In the genomic region with DNA sequence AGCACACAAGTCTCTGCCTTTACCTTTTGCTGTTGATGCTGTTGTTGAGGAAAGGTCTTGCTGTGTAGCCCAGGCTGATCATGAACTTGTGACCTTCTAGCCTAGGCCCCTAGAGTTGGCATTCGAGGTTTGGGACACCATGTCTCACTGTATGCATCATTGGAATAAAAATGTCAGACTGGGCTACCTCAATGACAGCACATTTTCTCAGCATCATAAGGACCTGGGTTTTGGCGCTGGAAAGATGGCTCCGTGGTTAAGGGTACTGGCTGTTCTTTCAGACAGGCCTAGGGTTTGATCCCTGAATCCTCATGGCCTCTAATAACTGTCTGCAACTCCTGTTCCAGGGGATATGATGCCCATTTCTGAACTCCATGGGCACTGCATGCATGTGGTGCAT, we compare ENCODE assay signal across 28 mouse cellular contexts. TPM values are rescaled to one million over a fixed set of nuclear protein-coding genes. Genes with fewer than 3 reads are reported as not detected.
DNase-seq lines count a peak whose midpoint lies in the region; ATAC-seq and TF ChIP-seq lines count a peak whose summit lies in the region.
"Had no signal": no experiment of that assay in that cellular context is flagged by ENCODE, and none has a peak within 500 bp of the region (broad histone marks: within the 10 kb centered on the region; RNA-seq: fewer than 3 reads in every experiment).

No protein-coding gene starts in this region.

- H3K27ac ChIP-seq in liver, embryonic 11.5 days (ENCODE audit: low read depth, low read length), result peak overlapping the region; percentile 98; the same call in 1 of the 2 replicates
- no peak overlapping the region for H3K27ac ChIP-seq in liver, postnatal 0 days (ENCODE audit: low read depth)
- peak overlapping the region; percentile 40 for H3K27ac ChIP-seq in MEL (ENCODE audit: control insufficient read depth, low read depth, low read length)
- peak overlapping the region; percentile 2 for H3K27ac ChIP-seq in liver, embryonic 14.5 days
- no peak overlapping the region for H3K27ac ChIP-seq in hindbrain, embryonic 14.5 days
- H3K27ac ChIP-seq: embryonic facial prominence, embryonic 12.5 days; embryonic facial prominence, embryonic 15.5 days; gastrocnemius, adult 2 months; heart, embryonic 15.5 days; hindbrain, embryonic 12.5 days had no signal

- no peaks in the 10 kb centered on the region for H3K27me3 ChIP-seq in liver, embryonic 11.5 days (replicated peaks; ENCODE audit: control insufficient read depth, insufficient read depth, low read length)
- no peaks in the 10 kb centered on the region for H3K27me3 ChIP-seq in liver, postnatal 0 days (ENCODE audit: insufficient read depth, low read length)
- H3K27me3 ChIP-seq in MEL (ENCODE audit: control insufficient read depth in 1 of 2, insufficient read depth in 2 of 2, low read length in 2 of 2), result no peaks in the 10 kb centered on the region
- H3K27me3 ChIP-seq in liver, embryonic 14.5 days (ENCODE audit: control insufficient read depth, insufficient read depth, low read length), result no peaks in the 10 kb centered on the region
- no peaks in the 10 kb centered on the region for H3K27me3 ChIP-seq in hindbrain, embryonic 14.5 days (ENCODE audit: control insufficient read depth, insufficient read depth, low read length)
- H3K27me3 ChIP-seq: CH12.LX; embryonic facial prominence, embryonic 12.5 days; embryonic facial prominence, embryonic 15.5 days; heart, embryonic 12.5 days; heart, embryonic 15.5 days; hindbrain, embryonic 12.5 days had no signal

- no peak for DNase-seq in liver, embryonic 11.5 days (ENCODE audit: low spot score)
- DNase-seq in liver, postnatal 0 days, result no peak
- DNase-seq in MEL (ENCODE audit: low read depth, low spot score), result no peak
- no peak for DNase-seq in liver, embryonic 14.5 days (ENCODE audit: low read depth in 3 of 3, low spot score in 3 of 3)
- no peak for DNase-seq in kidney, adult 9 months
- no peak for DNase-seq in hindbrain, embryonic 14.5 days (ENCODE audit: low spot score)
- DNase-seq: adrenal gland, adult 2 months; adrenal gland, postnatal 14 days; B cell, adult 2 months; cerebellum, adult 11 months; cerebellum, adult 2 months; cerebellum, adult 9-11 months; cerebellum, postnatal 25 days; forebrain, postnatal 0 days; gastrocnemius, adult 2 months; gastrocnemius, postnatal 14 days; heart, adult 18-20 months; heart, postnatal 14 days; heart, postnatal 4 days had no signal

- 0 out of 4 replicates have a peak, but pooled peaks of 1 of the 2 experiments have one; percentile 31 for TF ChIP-seq POLR2A in MEL (IDR thresholded peaks at IDR 0.05; ENCODE audit: control insufficient read depth in 1 of 2, insufficient read depth in 1 of 2, low read depth in 1 of 2, low read length in 2 of 2, poor library complexity in 1 of 2)

- no peak for ATAC-seq in liver, embryonic 11.5 days (replicated peaks; ENCODE audit: low FRiP score)
- no peak for ATAC-seq in liver, postnatal 0 days
- ATAC-seq in liver, embryonic 14.5 days (ENCODE audit: insufficient read depth), result no peak
- no peak for ATAC-seq in hindbrain, embryonic 14.5 days (ENCODE audit: low FRiP score)
- ATAC-seq: forebrain, embryonic 14.5 days; forebrain, postnatal 0 days; hindbrain, embryonic 16.5 days had no signal

- peaks cover 4% of the 10 kb centered on the region for H3K79me2 ChIP-seq in MEL (ENCODE audit: control insufficient read depth, insufficient read depth, low read length, poor library complexity)

- no peaks in the 10 kb centered on the region for H3K9me3 ChIP-seq in liver, embryonic 11.5 days (ENCODE audit: control insufficient read depth, low read length)
- H3K9me3 ChIP-seq in liver, postnatal 0 days (ENCODE audit: low read length), result no peaks in the 10 kb centered on the region
- no peaks in the 10 kb centered on the region for H3K9me3 ChIP-seq in MEL (replicated peaks; ENCODE audit: insufficient read depth, low read length)
- H3K9me3 ChIP-seq in liver, embryonic 14.5 days (ENCODE audit: control insufficient read depth, low read length), result no peaks in the 10 kb centered on the region
- no peaks in the 10 kb centered on the region for H3K9me3 ChIP-seq in hindbrain, embryonic 14.5 days (ENCODE audit: control insufficient read depth, low read length)
- H3K9me3 ChIP-seq: embryonic facial prominence, embryonic 12.5 days; embryonic facial prominence, embryonic 15.5 days; G1E; heart, embryonic 12.5 days; heart, embryonic 15.5 days; hindbrain, embryonic 12.5 days had no signal

- no peak for TF ChIP-seq EP300 in liver, postnatal 0 days (IDR thresholded peaks at IDR 0.05; ENCODE audit: low read depth)
- TF ChIP-seq EP300 in MEL (IDR thresholded peaks at IDR 0.05; ENCODE audit: low read depth in 1 of 2, low read length in 2 of 2), result no peak
- no peak for TF ChIP-seq EP300 in liver, embryonic 14.5 days (IDR thresholded peaks at IDR 0.05; ENCODE audit: low read depth)

- no peak for TF ChIP-seq RAD21 in MEL (IDR thresholded peaks at IDR 0.05; ENCODE audit: low read depth, low read length)

- 77% methylated on average over 3 of the region's 3 CpGs for WGBS in liver, embryonic 11.5 days
- 83% methylated on average over 3 of the region's 3 CpGs for WGBS in liver, postnatal 0 days (ENCODE audit: insufficient replicate concordance)
- 77% methylated on average over 3 of the region's 3 CpGs for WGBS in liver, embryonic 14.5 days (ENCODE audit: insufficient replicate concordance)
- 89% methylated on average over 3 of the region's 3 CpGs for WGBS in hindbrain, embryonic 14.5 days

- peaks cover 19% of the 10 kb centered on the region for H3K4me1 ChIP-seq in liver, embryonic 11.5 days (replicated peaks; ENCODE audit: control insufficient read depth, insufficient read depth, low read length)
- peaks cover 16% of the 10 kb centered on the region for H3K4me1 ChIP-seq in liver, postnatal 0 days (ENCODE audit: insufficient read depth)
- H3K4me1 ChIP-seq in MEL (ENCODE audit: control insufficient read depth in 1 of 2, insufficient read depth in 2 of 2, low read length in 2 of 2), result peaks cover 0 to 24% of the 10 kb centered on the region in 2 experiments; a peak in 2 of 4 replicates
- peaks cover 29 to 31% of the 10 kb centered on the region in 2 experiments for H3K4me1 ChIP-seq in liver, embryonic 14.5 days (replicated peaks; ENCODE audit: control insufficient read depth in 2 of 2, insufficient read depth in 2 of 2, low read length in 1 of 2)
- no peaks in the 10 kb centered on the region for H3K4me1 ChIP-seq in hindbrain, embryonic 14.5 days (replicated peaks; ENCODE audit: control insufficient read depth, insufficient read depth, low read length)
- H3K4me1 ChIP-seq: embryonic facial prominence, embryonic 12.5 days; embryonic facial prominence, embryonic 15.5 days; heart, embryonic 15.5 days; hindbrain, embryonic 12.5 days had no signal

- no peak overlapping the region for H3K4me3 ChIP-seq in liver, embryonic 11.5 days (ENCODE audit: low read depth, low read length)
- no peak overlapping the region for H3K4me3 ChIP-seq in liver, postnatal 0 days (ENCODE audit: low read depth, low read length)
- H3K4me3 ChIP-seq in MEL (ENCODE audit: control insufficient read depth in 1 of 2, insufficient read depth in 1 of 2, low read depth in 2 of 2, low read length in 2 of 2), result no peak overlapping the region; a peak in 1 of 4 replicates
- H3K4me3 ChIP-seq in liver, embryonic 14.5 days (ENCODE audit: insufficient read depth in 1 of 2, low read depth in 2 of 2, low read length in 2 of 2), result no peak overlapping the region
- H3K4me3 ChIP-seq in hindbrain, embryonic 14.5 days (replicated peaks; ENCODE audit: low read length), result no peak overlapping the region
- H3K4me3 ChIP-seq: embryonic facial prominence, embryonic 12.5 days; embryonic facial prominence, embryonic 15.5 days; gastrocnemius, adult 2 months; heart, embryonic 12.5 days; heart, embryonic 15.5 days; hindbrain, embryonic 12.5 days had no signal

- H3K9ac ChIP-seq in liver, embryonic 11.5 days (ENCODE audit: low read depth, low read length), result no peak overlapping the region
- H3K9ac ChIP-seq in liver, postnatal 0 days (replicated peaks), result no peak overlapping the region
- no peak overlapping the region for H3K9ac ChIP-seq in MEL (ENCODE audit: control insufficient read depth, low read depth, low read length, poor library complexity, severe bottlenecking)
- no peak overlapping the region; the same call in 1 of the 2 replicates for H3K9ac ChIP-seq in liver, embryonic 14.5 days (replicated peaks)
- no peak overlapping the region for H3K9ac ChIP-seq in hindbrain, embryonic 14.5 days
- H3K9ac ChIP-seq: embryonic facial prominence, embryonic 12.5 days; embryonic facial prominence, embryonic 15.5 days; forebrain, postnatal 0 days; heart, embryonic 12.5 days; heart, embryonic 15.5 days; hindbrain, embryonic 12.5 days had no signal

- TF ChIP-seq CTCF in liver, postnatal 0 days (IDR thresholded peaks at IDR 0.05; ENCODE audit: low read depth), result no peak
- TF ChIP-seq CTCF in MEL (IDR thresholded peaks at IDR 0.05 in 2 of 3, conservative IDR thresholded peaks at IDR 0.05 in 1 of 3; ENCODE audit: control insufficient read depth in 1 of 3, insufficient read depth in 1 of 3, low read depth in 2 of 3, low read length in 3 of 3, poor library complexity in 1 of 3, severe bottlenecking in 1 of 3), result no peak
- no peak for TF ChIP-seq CTCF in liver, embryonic 14.5 days (IDR thresholded peaks at IDR 0.05; ENCODE audit: low read depth)

- no peaks in the 10 kb centered on the region for H3K36me3 ChIP-seq in liver, embryonic 11.5 days (ENCODE audit: control insufficient read depth, insufficient read depth, low read length)
- H3K36me3 ChIP-seq in liver, postnatal 0 days (replicated peaks; ENCODE audit: insufficient read depth, low read length), result no peaks in the 10 kb centered on the region
- peaks cover 0 to 2% of the 10 kb centered on the region in 2 experiments; a peak in 2 of 4 replicates for H3K36me3 ChIP-seq in MEL (ENCODE audit: control insufficient read depth in 1 of 2, insufficient read depth in 2 of 2, low read length in 2 of 2)
- no peaks in the 10 kb centered on the region for H3K36me3 ChIP-seq in liver, embryonic 14.5 days (replicated peaks; ENCODE audit: control insufficient read depth, insufficient read depth, low read depth)
- no peaks in the 10 kb centered on the region for H3K36me3 ChIP-seq in hindbrain, embryonic 14.5 days (replicated peaks; ENCODE audit: control insufficient read depth, insufficient read depth)
- H3K36me3 ChIP-seq: embryonic facial prominence, embryonic 12.5 days; embryonic facial prominence, embryonic 15.5 days; heart, embryonic 12.5 days; heart, embryonic 15.5 days; hindbrain, embryonic 12.5 days had no signal

- H3K4me2 ChIP-seq in liver, embryonic 11.5 days, result peak overlapping the region; percentile 21; the same call in 1 of the 2 replicates
- H3K4me2 ChIP-seq in liver, postnatal 0 days (ENCODE audit: low read depth, low read length), result no peak overlapping the region
- 0 out of 2 replicates have a peak overlapping the region, but pooled peaks have one; percentile 20 for H3K4me2 ChIP-seq in liver, embryonic 14.5 days (ENCODE audit: low read depth)
- no peak overlapping the region for H3K4me2 ChIP-seq in hindbrain, embryonic 14.5 days (replicated peaks)
- H3K4me2 ChIP-seq: embryonic facial prominence, embryonic 12.5 days; embryonic facial prominence, embryonic 15.5 days; heart, embryonic 12.5 days; heart, embryonic 15.5 days; hindbrain, embryonic 12.5 days had no signal

RNA-seq across cellular contexts. Expression of a gene that starts 6.3 kb away (rescaled TPM):
- polyA plus RNA-seq in liver, embryonic 11.5 days (2014; fragmentation: Nextera tagmentation; extraction: Ambion mirVana), result 520 and 526 TPM in 2 replicates
- polyA plus RNA-seq in liver, postnatal 0 days (2015; fragmentation: Nextera tagmentation; extraction: Ambion mirVana), result 116 and 123 TPM in 2 replicates
- 505 and 519 TPM in 2 replicates for total RNA-seq in MEL (2012; rRNA removed)
- polyA plus RNA-seq in MEL (2012; ENCODE audit: insufficient read depth in 1 of 2, insufficient read length in 2 of 2, low read depth in 1 of 2, low replicate concordance in 2 of 2, missing spikeins in 1 of 2), result 1,000 to 10,000 TPM in 1 of 2 experiments, 100 to 1,000 TPM in 1; 369 to 1,503 TPM
- polyA plus RNA-seq in liver, embryonic 14.5 days (2012; rRNA removed), result 108 and 167 TPM in 2 replicates
- 204 and 256 TPM in 2 replicates for polyA plus RNA-seq in liver, embryonic 14.5 days (2014; fragmentation: Nextera tagmentation; extraction: Ambion mirVana)
- polyA plus RNA-seq in hindbrain, embryonic 14.5 days (2014; fragmentation: Nextera tagmentation; extraction: Ambion mirVana), result 163 and 179 TPM in 2 replicates

RNA-seq across cellular contexts. Expression of a gene that starts 14.4 kb away (rescaled TPM):
- 15.4 and 15.6 TPM in 2 replicates for polyA plus RNA-seq in liver, embryonic 11.5 days (2014; fragmentation: Nextera tagmentation; extraction: Ambion mirVana)
- polyA plus RNA-seq in liver, postnatal 0 days (2015; fragmentation: Nextera tagmentation; extraction: Ambion mirVana), result 4.4 and 4.5 TPM in 2 replicates
- 43.2 and 47.0 TPM in 2 replicates for total RNA-seq in MEL (2012; rRNA removed)
- polyA plus RNA-seq in MEL (2012; ENCODE audit: insufficient read depth in 1 of 2, insufficient read length in 2 of 2, low read depth in 1 of 2, low replicate concordance in 2 of 2, missing spikeins in 1 of 2), result 10 to 100 TPM in 1 of 2 experiments, not detected in 1; 65.9 TPM
- 14.8 and 15.4 TPM in 2 replicates for polyA plus RNA-seq in liver, embryonic 14.5 days (2012; rRNA removed)
- 5.0 and 6.7 TPM in 2 replicates for polyA plus RNA-seq in liver, embryonic 14.5 days (2014; fragmentation: Nextera tagmentation; extraction: Ambion mirVana)
- 15.5 and 17.2 TPM in 2 replicates for polyA plus RNA-seq in hindbrain, embryonic 14.5 days (2014; fragmentation: Nextera tagmentation; extraction: Ambion mirVana)

RNA-seq across cellular contexts. Expression of a gene that starts 19.5 kb away (rescaled TPM):
- polyA plus RNA-seq in liver, embryonic 11.5 days (2014; fragmentation: Nextera tagmentation; extraction: Ambion mirVana), result 95.7 and 97.5 TPM in 2 replicates
- 50.3 and 54.1 TPM in 2 replicates for polyA plus RNA-seq in liver, postnatal 0 days (2015; fragmentation: Nextera tagmentation; extraction: Ambion mirVana)
- 59.5 and 66.2 TPM in 2 replicates for total RNA-seq in MEL (2012; rRNA removed)
- 10 to 100 TPM in 1 of 2 experiments, not detected in 1; 77.3 TPM for polyA plus RNA-seq in MEL (2012; ENCODE audit: insufficient read depth in 1 of 2, insufficient read length in 2 of 2, low read depth in 1 of 2, low replicate concordance in 2 of 2, missing spikeins in 1 of 2)
- 43.9 and 50.1 TPM in 2 replicates for polyA plus RNA-seq in liver, embryonic 14.5 days (2012; rRNA removed)
- polyA plus RNA-seq in liver, embryonic 14.5 days (2014; fragmentation: Nextera tagmentation; extraction: Ambion mirVana), result 37.9 and 43.4 TPM in 2 replicates
- polyA plus RNA-seq in hindbrain, embryonic 14.5 days (2014; fragmentation: Nextera tagmentation; extraction: Ambion mirVana), result 50.0 and 53.5 TPM in 2 replicates

RNA-seq across cellular contexts. Expression of a gene that starts 30.3 kb away (rescaled TPM):
- polyA plus RNA-seq in liver, embryonic 11.5 days (2014; fragmentation: Nextera tagmentation; extraction: Ambion mirVana), result 66.9 and 68.1 TPM in 2 replicates
- polyA plus RNA-seq in liver, postnatal 0 days (2015; fragmentation: Nextera tagmentation; extraction: Ambion mirVana), result 12.3 and 13.2 TPM in 2 replicates
- total RNA-seq in MEL (2012; rRNA removed), result 61.4 and 71.8 TPM in 2 replicates
- 10 to 100 TPM in 1 of 2 experiments, not detected in 1; 45.0 TPM for polyA plus RNA-seq in MEL (2012; ENCODE audit: insufficient read depth in 1 of 2, insufficient read length in 2 of 2, low read depth in 1 of 2, low replicate concordance in 2 of 2, missing spikeins in 1 of 2)
- 9.3 and 14.8 TPM in 2 replicates for polyA plus RNA-seq in liver, embryonic 14.5 days (2012; rRNA removed)
- polyA plus RNA-seq in liver, embryonic 14.5 days (2014; fragmentation: Nextera tagmentation; extraction: Ambion mirVana), result 9.7 and 11.0 TPM in 2 replicates
- 17.0 and 18.5 TPM in 2 replicates for polyA plus RNA-seq in hindbrain, embryonic 14.5 days (2014; fragmentation: Nextera tagmentation; extraction: Ambion mirVana)

RNA-seq across cellular contexts. Expression of a gene that starts 30.7 kb away (rescaled TPM):
- polyA plus RNA-seq in liver, embryonic 11.5 days (2014; fragmentation: Nextera tagmentation; extraction: Ambion mirVana), result 17.5 and 18.8 TPM in 2 replicates
- polyA plus RNA-seq in liver, postnatal 0 days (2015; fragmentation: Nextera tagmentation; extraction: Ambion mirVana), result 4.3 TPM in 2 replicates
- total RNA-seq in MEL (2012; rRNA removed), result 8.9 and 10.9 TPM in 2 replicates
- polyA plus RNA-seq in MEL (2012; ENCODE audit: insufficient read depth in 1 of 2, insufficient read length in 2 of 2, low read depth in 1 of 2, low replicate concordance in 2 of 2, missing spikeins in 1 of 2), result 10 to 100 TPM in 1 of 2 experiments, not detected in 1; 21.1 TPM
- polyA plus RNA-seq in liver, embryonic 14.5 days (2012; rRNA removed), result 8.9 and 9.2 TPM in 2 replicates
- polyA plus RNA-seq in liver, embryonic 14.5 days (2014; fragmentation: Nextera tagmentation; extraction: Ambion mirVana), result 3.5 and 3.6 TPM in 2 replicates
- polyA plus RNA-seq in hindbrain, embryonic 14.5 days (2014; fragmentation: Nextera tagmentation; extraction: Ambion mirVana), result 15.8 and 18.1 TPM in 2 replicates

Comparison
In these comparisons a context has a peak if more than half of its experiments do, and no peak if none do; other contexts are left out.
1. H3K27ac ChIP-seq: peak in liver, embryonic 11.5 days (single experiment), MEL (single experiment) and liver, embryonic 14.5 days (single experiment); none in liver, postnatal 0 days (single experiment) and hindbrain, embryonic 14.5 days (single experiment).
2. H3K4me2 ChIP-seq: peak in liver, embryonic 11.5 days (single experiment) and liver, embryonic 14.5 days (single experiment); none in liver, postnatal 0 days (single experiment) and hindbrain, embryonic 14.5 days (single experiment).